Mouse (Mus musculus): ENCODE results near the gene Mrgprb2.

Mrgprb2 gene

DNA sequence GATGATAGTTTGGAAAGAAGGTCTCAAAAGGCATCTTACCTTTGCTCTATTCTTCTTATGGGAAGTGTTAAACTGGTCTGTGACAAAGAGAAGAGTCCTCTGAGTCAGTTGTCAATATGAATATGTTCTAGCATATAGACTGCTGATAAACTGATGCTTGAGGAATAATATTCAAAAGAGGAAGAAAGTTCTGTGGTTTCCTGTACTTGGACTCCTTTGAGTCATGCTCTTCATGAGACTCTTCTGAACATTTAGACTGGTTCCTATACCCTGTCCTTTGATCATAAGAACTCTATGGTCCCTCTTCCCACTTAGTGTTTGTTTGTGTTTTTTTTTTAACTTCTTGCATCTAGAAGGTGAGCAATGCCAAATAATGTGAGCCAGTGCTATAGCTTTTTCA lies at the start of gene Mrgprb2:
TSS of gene Mrgprb2 (minus strand) at position 101 of the 400 bp plus-strand sequence.
- DNase-seq (ENCODE audit: low spot score), result no peak
